Mouse (Mus musculus): ENCODE data around the gene Ugt1a5. TPM values are rescaled to one million over a fixed set of nuclear protein-coding genes. Genes with fewer than 3 reads are reported as not detected.
"Not testable (repeated sequence)": the region's sequence is repeated elsewhere in the genome, so short reads cannot be mapped to it uniquely, and the experiment has no call there.

Ugt1a5 gene
- polyA plus RNA-seq, 1 experiment from 2014 or later = not detected

GRCm38 (mm10) chr1:88218051-88218450 is 52.2 kb downstream of the Ugt1a5 start:
- H3K9ac ChIP-seq = no peak overlapping the region
- no peaks in the 10 kb centered on the region for H3K4me1 ChIP-seq
- H3K4me3 ChIP-seq = no peak overlapping the region
- H3K36me3 ChIP-seq = no peaks in the 10 kb centered on the region
- ATAC-seq (ENCODE audit: low FRiP score) = no peak
- H3K4me2 ChIP-seq (replicated peaks) = no peak overlapping the region
- peaks cover 47% of the 10 kb centered on the region for H3K9me3 ChIP-seq (replicated peaks)
- WGBS = 77% methylated on average over 9 of the region's 9 CpGs
- H3K27me3 ChIP-seq = no peaks in the 10 kb centered on the region
- H3K27ac ChIP-seq = no peak overlapping the region

GRCm38 (mm10) chr1:88218591-88218990 is 52.8 kb downstream of the Ugt1a5 start:
- H3K4me1 ChIP-seq = no peaks in the 10 kb centered on the region
- H3K27me3 ChIP-seq = no peaks in the 10 kb centered on the region
- H3K27ac ChIP-seq = no peak overlapping the region
- H3K9me3 ChIP-seq (replicated peaks) = peaks cover 41% of the 10 kb centered on the region
- ATAC-seq (ENCODE audit: low FRiP score) = no peak
- WGBS = 47% methylated on average over 4 of the region's 4 CpGs
- H3K9ac ChIP-seq = no peak overlapping the region
- H3K36me3 ChIP-seq = no peaks in the 10 kb centered on the region
- no peak overlapping the region for H3K4me2 ChIP-seq (replicated peaks)
- H3K4me3 ChIP-seq = no peak overlapping the region

GRCm38 (mm10) chr1:88219054-88219453 is 53.2 kb downstream of the Ugt1a5 start:
- Histone ChIP-seq H3K4me2 (replicated peaks) (no peak overlapping the region), H3K4me3 (no peak overlapping the region), H3K36me3 (no peaks in the 10 kb centered on the region), H3K4me1 (no peaks in the 10 kb centered on the region), H3K9me3 (replicated peaks) (peaks cover 37% of the 10 kb centered on the region), H3K9ac (no peak overlapping the region), H3K27ac (no peak overlapping the region), H3K27me3 (no peaks in the 10 kb centered on the region)
- no peak for ATAC-seq (ENCODE audit: low FRiP score)
- WGBS = 18% methylated on average over 1 of the region's 1 CpGs

- H3K27ac ChIP-seq = no peak overlapping the region
- H3K4me1 ChIP-seq = no peaks in the 10 kb centered on the region
- no peak overlapping the region for H3K4me3 ChIP-seq
- H3K27me3 ChIP-seq = no peaks in the 10 kb centered on the region
- no peak overlapping the region for H3K9ac ChIP-seq
- no peaks in the 10 kb centered on the region for H3K36me3 ChIP-seq
- no peak for ATAC-seq (ENCODE audit: low FRiP score)
- no peak overlapping the region for H3K4me2 ChIP-seq (replicated peaks)
- peaks cover 27% of the 10 kb centered on the region for H3K9me3 ChIP-seq (replicated peaks)
Measured at GRCm38 (mm10) chr1:88220336-88220735, 54.5 kb downstream of the Ugt1a5 start.

- peaks cover 29% of the 10 kb centered on the region for H3K9me3 ChIP-seq (replicated peaks)
- no peak overlapping the region for H3K4me3 ChIP-seq
- H3K4me1 ChIP-seq = no peaks in the 10 kb centered on the region
- H3K4me2 ChIP-seq (replicated peaks) = no peak overlapping the region
- WGBS = 54% methylated on average over 2 of the region's 2 CpGs
- no peaks in the 10 kb centered on the region for H3K27me3 ChIP-seq
- no peak overlapping the region for H3K9ac ChIP-seq
- ATAC-seq (ENCODE audit: low FRiP score) = no peak
- no peaks in the 10 kb centered on the region for H3K36me3 ChIP-seq
- H3K27ac ChIP-seq = no peak overlapping the region
Measured at GRCm38 (mm10) chr1:88222216-88222615, 56.4 kb downstream of the Ugt1a5 start.

GRCm38 (mm10) chr1:88223011-88223515 is 57.3 kb downstream of the Ugt1a5 start:
- ATAC-seq (ENCODE audit: low FRiP score) = not testable (repeated sequence)

GRCm38 (mm10) chr1:88223591-88223990 is 57.8 kb downstream of the Ugt1a5 start:
- ATAC-seq (ENCODE audit: low FRiP score) = no peak
- Histone ChIP-seq H3K4me2 (replicated peaks) (no peak overlapping the region), H3K9ac (no peak overlapping the region), H3K27ac (no peak overlapping the region), H3K9me3 (replicated peaks) (peaks cover 37% of the 10 kb centered on the region), H3K4me3 (no peak overlapping the region), H3K4me1 (no peaks in the 10 kb centered on the region), H3K27me3 (no peaks in the 10 kb centered on the region), H3K36me3 (no peaks in the 10 kb centered on the region)
- 60% methylated on average over 1 of the region's 1 CpGs for WGBS

More at GRCm38 (mm10) chr1:88223011-88223515, 57.3 kb downstream of the Ugt1a5 start:
- not testable (repeated sequence) for H3K27me3 ChIP-seq; H3K27ac ChIP-seq; H3K4me1 ChIP-seq; H3K4me3 ChIP-seq; H3K36me3 ChIP-seq; H3K9ac ChIP-seq; H3K4me2 ChIP-seq (replicated peaks)
- peaks cover 32% of the 10 kb centered on the region for H3K9me3 ChIP-seq (replicated peaks)

GRCm38 (mm10) chr1:88224029-88224776 is 58.4 kb downstream of the Ugt1a5 start:
- no peaks in the 10 kb centered on the region for H3K27me3 ChIP-seq
- H3K9me3 ChIP-seq (replicated peaks) = peaks cover 43% of the 10 kb centered on the region
- WGBS = 67% methylated on average over 2 of the region's 2 CpGs
- no peaks in the 10 kb centered on the region for H3K4me1 ChIP-seq
- H3K4me3 ChIP-seq = no peak overlapping the region
- no peaks in the 10 kb centered on the region for H3K36me3 ChIP-seq
- H3K4me2 ChIP-seq (replicated peaks) = no peak overlapping the region
- H3K9ac ChIP-seq = no peak overlapping the region
- H3K27ac ChIP-seq = no peak overlapping the region
- ATAC-seq (ENCODE audit: low FRiP score) = no peak

- H3K36me3 ChIP-seq; H3K4me1 ChIP-seq; H3K4me3 ChIP-seq; H3K27me3 ChIP-seq; H3K27ac ChIP-seq; H3K9ac ChIP-seq; ATAC-seq (ENCODE audit: low FRiP score); H3K4me2 ChIP-seq (replicated peaks): not testable (repeated sequence)
- WGBS = 41% methylated on average over 2 of the region's 2 CpGs
- peaks cover 54% of the 10 kb centered on the region for H3K9me3 ChIP-seq (replicated peaks)
Measured at GRCm38 (mm10) chr1:88225301-88225700, 59.5 kb downstream of the Ugt1a5 start.

GRCm38 (mm10) chr1:88225741-88226140 is 59.9 kb downstream of the Ugt1a5 start:
- no peak overlapping the region for H3K4me2 ChIP-seq (replicated peaks)
- H3K27ac ChIP-seq = no peak overlapping the region
- H3K9ac ChIP-seq = no peak overlapping the region
- no peaks in the 10 kb centered on the region for H3K27me3 ChIP-seq
- no peak overlapping the region for H3K4me3 ChIP-seq
- H3K36me3 ChIP-seq = no peaks in the 10 kb centered on the region
- ATAC-seq (ENCODE audit: low FRiP score) = no peak
- H3K4me1 ChIP-seq = no peaks in the 10 kb centered on the region
- H3K9me3 ChIP-seq (replicated peaks) = peaks cover 59% of the 10 kb centered on the region

GRCm38 (mm10) chr1:88226670-88227379 is 61.0 kb downstream of the Ugt1a5 start, which contains the start of gene Mroh2a:
Mroh2a (plus strand) TSS chr1:88226986.
- Histone ChIP-seq H3K9ac (no peak within 1 kb of the TSS), H3K4me2 (replicated peaks) (no peak within 1 kb of the TSS), H3K9me3 (replicated peaks) (peaks cover 70% of the 10 kb centered on the region), H3K4me3 (no peak within 1 kb of the TSS), H3K27me3 (no peaks in the 10 kb centered on the region), H3K27ac (no peak within 1 kb of the TSS), H3K4me1 (no peaks in the 10 kb centered on the region), H3K36me3 (no peaks in the 10 kb centered on the region)
- no peak for ATAC-seq (ENCODE audit: low FRiP score)
- 53% methylated on average over 5 of the region's 5 CpGs for WGBS

GRCm38 (mm10) chr1:88227482-88227881 is 61.7 kb downstream of the Ugt1a5 start:
- ATAC-seq (ENCODE audit: low FRiP score) = no peak
- Histone ChIP-seq H3K9me3 (replicated peaks) (peaks cover 72% of the 10 kb centered on the region), H3K4me1 (no peaks in the 10 kb centered on the region), H3K27me3 (no peaks in the 10 kb centered on the region), H3K4me2 (replicated peaks) (no peak overlapping the region), H3K36me3 (no peaks in the 10 kb centered on the region), H3K9ac (no peak overlapping the region), H3K4me3 (no peak overlapping the region), H3K27ac (no peak overlapping the region)
- WGBS = 58% methylated on average over 2 of the region's 2 CpGs

- Histone ChIP-seq H3K27me3 (no peaks in the 10 kb centered on the region), H3K4me1 (no peaks in the 10 kb centered on the region), H3K36me3 (no peaks in the 10 kb centered on the region), H3K4me3 (no peak overlapping the region), H3K9ac (no peak overlapping the region), H3K9me3 (replicated peaks) (peaks cover 79% of the 10 kb centered on the region), H3K27ac (no peak overlapping the region), H3K4me2 (replicated peaks) (no peak overlapping the region)
- no peak for ATAC-seq (ENCODE audit: low FRiP score)
- WGBS = 70% methylated on average over 7 of the region's 7 CpGs
Measured at GRCm38 (mm10) chr1:88228121-88228520, 62.3 kb downstream of the Ugt1a5 start.

Measured in hindbrain, embryonic 12.5 days (tissue).